Mouse (Mus musculus): ENCODE results near the gene Tbx18.

- TF ChIP-seq MAFK (IDR thresholded peaks at IDR 0.05; ENCODE audit: insufficient read depth, low read depth, low read length) (no peak), HCFC1 (IDR thresholded peaks at IDR 0.05; ENCODE audit: borderline replicate concordance, insufficient read depth, low read length) (0 out of 2 replicates have a peak, but pooled peaks have one; percentile 39), ZC3H11A (IDR thresholded peaks at IDR 0.05; ENCODE audit: borderline replicate concordance, low read depth, low read length) (no peak)
These were observed 8.6 kb upstream of the Tbx18 start for GRCm38 (mm10) chr9:87739543-87740161.
